Mouse (Mus musculus): ENCODE data around the gene Thsd7a. TPM values are rescaled to one million over a fixed set of nuclear protein-coding genes. Genes with fewer than 3 reads are reported as not detected.

The Thsd7a gene
- total RNA-seq, 4 experiments from 2014 or later, result 34.8 to 39.3 (median 36.4) TPM

GRCm38 (mm10) chr6:12693239-12693638 lies 56.0 kb downstream of the Thsd7a start:
- DNase-seq (ENCODE audit: low spot score in 2 of 2), result no peak

GRCm38 (mm10) chr6:12649633-12650032 lies 99.6 kb downstream of the Thsd7a start:
- no peak for DNase-seq (ENCODE audit: low spot score in 2 of 2)

- DNase-seq (ENCODE audit: low spot score in 2 of 2), result no peak
Observed at GRCm38 (mm10) chr6:12628637-12629246, 120.5 kb downstream of the Thsd7a start.

- DNase-seq (ENCODE audit: low spot score in 2 of 2), result no peak
Observed at GRCm38 (mm10) chr6:12606638-12607246, 142.5 kb downstream of the Thsd7a start.

- no peak for DNase-seq (ENCODE audit: low spot score in 2 of 2)
Observed at GRCm38 (mm10) chr6:12602927-12603326, 146.3 kb downstream of the Thsd7a start.

- no peak for DNase-seq (ENCODE audit: low spot score in 2 of 2)
Observed at GRCm38 (mm10) chr6:12602161-12602560, 147.0 kb downstream of the Thsd7a start.

GRCm38 (mm10) chr6:12584456-12584855 lies 164.8 kb downstream of the Thsd7a start:
- DNase-seq (ENCODE audit: low spot score in 2 of 2), result no peak

GRCm38 (mm10) chr6:12581143-12581542 lies 168.1 kb downstream of the Thsd7a start:
- DNase-seq (ENCODE audit: low spot score in 2 of 2), result no peak

GRCm38 (mm10) chr6:12575619-12576216 lies 173.5 kb downstream of the Thsd7a start:
- DNase-seq (ENCODE audit: low spot score in 2 of 2), result no peak

GRCm38 (mm10) chr6:12572202-12572601 lies 177.0 kb downstream of the Thsd7a start:
- DNase-seq (ENCODE audit: low spot score in 2 of 2), result no peak

- no peak for DNase-seq (ENCODE audit: low spot score in 2 of 2)
Observed at GRCm38 (mm10) chr6:12565136-12565535, 184.1 kb downstream of the Thsd7a start.

GRCm38 (mm10) chr6:12562336-12562735 lies 186.9 kb downstream of the Thsd7a start:
- no peak for DNase-seq (ENCODE audit: low spot score in 2 of 2)

- DNase-seq (ENCODE audit: low spot score in 2 of 2), result no peak
Observed at GRCm38 (mm10) chr6:12560500-12560899, 188.7 kb downstream of the Thsd7a start.

GRCm38 (mm10) chr6:12555114-12556099 lies 193.8 kb downstream of the Thsd7a start:
- DNase-seq (ENCODE audit: low spot score in 2 of 2), result no peak

GRCm38 (mm10) chr6:12551176-12551575 lies 198.0 kb downstream of the Thsd7a start:
- DNase-seq (ENCODE audit: low spot score in 2 of 2), result no peak

GRCm38 (mm10) chr6:12550054-12550655 lies 199.1 kb downstream of the Thsd7a start:
- DNase-seq (ENCODE audit: low spot score in 2 of 2), result no peak

GRCm38 (mm10) chr6:12544096-12544495 lies 205.1 kb downstream of the Thsd7a start:
- no peak for DNase-seq (ENCODE audit: low spot score in 2 of 2)

GRCm38 (mm10) chr6:12542496-12542895 lies 206.7 kb downstream of the Thsd7a start:
- no peak for DNase-seq (ENCODE audit: low spot score in 2 of 2)

GRCm38 (mm10) chr6:12519121-12519520 lies 230.1 kb downstream of the Thsd7a start:
- DNase-seq (ENCODE audit: low spot score in 2 of 2), result peak in 1 of 2 experiments; percentile 14

GRCm38 (mm10) chr6:12518283-12518903 lies 230.8 kb downstream of the Thsd7a start:
- DNase-seq (ENCODE audit: low spot score in 2 of 2), result no peak

GRCm38 (mm10) chr6:12517726-12518125 lies 231.5 kb downstream of the Thsd7a start:
- no peak for DNase-seq (ENCODE audit: low spot score in 2 of 2)
